Mouse (Mus musculus) adrenal gland, postnatal 10 days (tissue): ENCODE measurements around the gene Scamp1. TPM values are rescaled to one million over a fixed set of nuclear protein-coding genes. Genes with fewer than 3 reads are reported as not detected.

Experiments
- DNase-seq: peaks from one replicate; pipeline ENCODE4 v3.0.0; 2021; ENCODE audit warnings: mixed read lengths
- total RNA-seq, 2 experiments: library from RNA; stranded (reverse); gene quantifications; 2 replicates each; pipeline ENCODE4 v1.2.3; 2021

Gene Scamp1
- total RNA-seq, 2 experiments from 2014 or later = 39.2 to 45.3 TPM

GRCm38 (mm10) chr13:94223609-94224008 is 62.0 kb downstream of the Scamp1 start:
- DNase-seq = no peak

GRCm38 (mm10) chr13:94212716-94213115 is 72.9 kb downstream of the Scamp1 start:
- DNase-seq = no peak

DNA sequence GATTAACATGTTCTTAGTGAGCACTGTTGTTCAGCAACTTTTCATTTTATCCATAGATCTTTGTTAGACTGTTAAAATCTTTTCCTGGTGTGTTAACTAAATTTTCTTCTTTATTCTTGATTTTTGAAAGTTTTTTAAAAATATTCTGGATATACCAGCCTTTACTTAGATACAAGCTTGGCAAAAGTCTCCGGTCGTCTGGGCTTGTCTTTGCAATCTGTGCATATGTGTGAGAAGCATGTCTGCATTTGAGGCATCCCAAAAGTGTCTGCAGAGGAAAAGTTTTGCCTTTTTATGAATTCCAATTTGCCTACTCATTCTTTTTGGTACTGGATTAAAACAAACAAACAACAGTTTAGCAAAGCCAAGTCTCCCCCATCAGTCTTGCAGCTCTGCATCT is 73.5 kb downstream of the Scamp1 start:
- DNase-seq = no peak

DNA sequence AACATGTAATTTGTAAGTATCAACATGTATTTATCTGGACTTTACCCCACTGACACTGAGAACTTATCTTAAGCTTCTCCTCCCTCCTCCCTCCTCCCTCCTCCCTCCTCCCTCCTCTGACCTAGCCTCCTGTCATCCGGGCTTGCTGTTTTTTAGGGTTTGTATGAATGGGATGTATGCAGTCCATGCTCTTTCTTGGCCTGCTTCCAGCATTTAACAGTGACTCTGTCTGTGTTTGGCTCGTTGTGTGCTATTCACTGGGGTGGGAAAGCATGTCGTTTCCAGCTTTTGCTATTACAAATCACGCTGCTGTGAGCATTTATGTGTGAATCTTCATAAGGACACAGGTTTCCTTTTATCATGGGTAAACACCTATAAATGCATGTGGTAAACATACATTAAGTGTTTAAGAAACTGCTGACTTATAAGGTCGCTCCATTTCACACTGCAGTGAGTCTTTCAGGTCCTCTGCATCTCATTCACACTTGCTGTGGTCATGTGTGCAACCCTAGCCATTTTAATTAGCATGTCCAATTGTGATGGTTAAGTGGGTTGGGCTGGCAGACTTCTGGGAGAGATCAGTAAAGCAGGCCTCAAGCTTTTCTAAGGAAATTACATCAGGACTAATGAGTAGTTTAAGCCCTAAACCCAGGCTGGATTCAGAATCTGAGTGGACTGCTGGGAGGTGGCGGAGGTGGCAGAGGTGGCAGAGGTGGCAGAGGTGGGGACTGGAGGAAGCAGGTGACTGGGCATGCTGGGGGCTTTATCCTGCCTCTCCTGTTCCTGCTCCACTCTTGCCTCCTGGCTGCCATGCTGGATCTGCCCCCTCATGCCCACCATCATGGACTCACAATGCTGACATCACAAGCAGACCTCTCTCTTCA is 74.2 kb downstream of the Scamp1 start:
- DNase-seq = no peak

DNA sequence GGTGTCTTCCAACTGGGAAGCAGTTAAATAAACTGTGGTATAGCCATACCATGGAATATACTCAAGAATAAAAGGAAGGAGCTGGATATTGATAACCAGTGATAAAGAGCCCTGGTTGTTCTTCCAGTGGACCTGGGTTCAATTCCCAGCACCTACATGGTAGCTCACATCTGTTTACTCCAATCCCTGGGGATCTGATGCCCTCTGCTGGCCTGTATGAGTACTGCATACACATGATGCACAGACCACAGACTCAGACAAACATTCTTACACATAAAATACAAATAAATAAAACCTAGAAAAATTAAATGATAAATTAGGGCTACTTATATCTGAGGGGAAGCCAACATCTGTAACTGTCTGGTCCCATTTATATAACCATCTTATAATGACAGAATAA is 76.8 kb downstream of the Scamp1 start:
- DNase-seq = no peak

GRCm38 (mm10) chr13:94207973-94208372 is 77.7 kb downstream of the Scamp1 start:
- DNase-seq = no peak

DNA sequence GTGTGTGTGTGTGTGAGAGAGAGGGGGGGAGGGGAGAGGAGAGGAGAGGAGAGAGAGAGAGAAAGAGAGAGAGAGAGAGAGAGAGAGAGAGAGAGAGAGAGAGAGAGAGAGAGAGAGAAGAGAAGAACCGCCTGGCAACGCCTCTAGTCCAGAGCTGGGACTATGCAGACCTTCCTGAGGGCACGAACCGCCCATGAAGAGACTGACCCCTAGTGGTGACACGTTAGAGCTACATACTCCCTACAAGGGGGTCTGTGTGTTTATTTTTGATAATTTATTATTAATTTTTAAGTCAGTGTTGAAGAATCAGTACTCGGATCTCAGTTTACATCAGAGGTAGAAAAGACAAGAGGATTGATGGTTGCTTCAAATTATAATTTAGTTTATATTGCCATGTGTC is 80.4 kb downstream of the Scamp1 start:
- DNase-seq = peak; percentile 65

DNA sequence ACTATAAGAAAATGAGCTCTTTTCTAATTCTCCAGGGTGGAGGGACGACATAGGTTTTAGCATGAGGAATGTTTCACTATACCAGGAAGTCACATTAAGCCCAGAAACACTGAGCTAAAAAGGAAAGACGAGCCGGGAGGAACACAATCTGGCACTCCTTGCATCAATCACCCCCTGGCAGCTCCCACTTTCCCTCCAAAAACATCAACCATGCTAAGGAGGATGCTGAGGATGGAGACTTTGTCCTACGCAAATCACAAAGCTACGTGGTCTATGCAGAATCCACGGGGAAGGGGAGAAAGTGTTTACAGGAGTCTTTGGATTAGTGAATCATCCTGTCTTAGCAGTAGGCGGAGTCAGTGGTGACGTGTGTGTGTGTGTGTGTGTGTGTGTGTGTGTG is 85.8 kb downstream of the Scamp1 start:
- DNase-seq = no peak

DNA sequence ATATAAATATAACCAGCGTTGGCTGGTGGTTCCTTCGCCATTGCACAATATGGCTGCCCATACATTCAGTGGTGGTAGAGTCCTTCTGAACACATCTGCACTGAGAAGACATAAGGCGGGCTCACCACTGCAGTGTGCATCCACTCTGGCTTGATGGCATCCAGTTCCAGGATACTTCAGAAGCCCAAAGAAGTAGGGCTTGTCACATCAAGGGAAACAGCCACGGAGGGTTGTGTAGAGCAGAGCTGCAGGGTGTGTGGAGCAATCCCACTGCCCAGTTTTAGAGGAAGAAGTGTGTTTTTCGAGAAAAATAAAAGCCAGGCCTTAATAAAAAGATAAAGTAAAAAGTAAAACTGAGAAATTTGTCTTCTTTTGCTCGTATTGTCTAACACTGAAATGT is 87.0 kb downstream of the Scamp1 start:
- no peak for DNase-seq

- DNase-seq = no peak
Measured at GRCm38 (mm10) chr13:94193227-94193626, 92.4 kb downstream of the Scamp1 start.

DNA sequence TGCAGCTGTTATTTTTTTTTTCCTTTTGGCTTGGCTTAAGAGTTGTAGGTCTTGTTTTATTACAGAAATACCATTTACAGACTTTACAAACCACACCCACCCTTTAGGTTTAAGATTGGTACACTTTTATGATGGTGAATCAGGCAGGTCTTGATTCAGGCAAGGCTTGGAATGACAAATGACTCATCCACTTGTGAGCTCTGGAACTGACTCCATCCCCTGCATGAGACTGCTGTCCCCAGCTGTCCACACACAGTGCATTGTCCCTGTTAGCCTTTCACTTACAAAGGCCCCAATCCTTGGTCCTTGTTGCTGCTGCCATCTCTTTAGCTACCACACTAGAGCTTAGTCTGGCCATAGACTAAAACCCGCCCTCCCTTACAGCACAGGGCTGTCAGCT is 95.3 kb downstream of the Scamp1 start:
- DNase-seq = no peak

DNA sequence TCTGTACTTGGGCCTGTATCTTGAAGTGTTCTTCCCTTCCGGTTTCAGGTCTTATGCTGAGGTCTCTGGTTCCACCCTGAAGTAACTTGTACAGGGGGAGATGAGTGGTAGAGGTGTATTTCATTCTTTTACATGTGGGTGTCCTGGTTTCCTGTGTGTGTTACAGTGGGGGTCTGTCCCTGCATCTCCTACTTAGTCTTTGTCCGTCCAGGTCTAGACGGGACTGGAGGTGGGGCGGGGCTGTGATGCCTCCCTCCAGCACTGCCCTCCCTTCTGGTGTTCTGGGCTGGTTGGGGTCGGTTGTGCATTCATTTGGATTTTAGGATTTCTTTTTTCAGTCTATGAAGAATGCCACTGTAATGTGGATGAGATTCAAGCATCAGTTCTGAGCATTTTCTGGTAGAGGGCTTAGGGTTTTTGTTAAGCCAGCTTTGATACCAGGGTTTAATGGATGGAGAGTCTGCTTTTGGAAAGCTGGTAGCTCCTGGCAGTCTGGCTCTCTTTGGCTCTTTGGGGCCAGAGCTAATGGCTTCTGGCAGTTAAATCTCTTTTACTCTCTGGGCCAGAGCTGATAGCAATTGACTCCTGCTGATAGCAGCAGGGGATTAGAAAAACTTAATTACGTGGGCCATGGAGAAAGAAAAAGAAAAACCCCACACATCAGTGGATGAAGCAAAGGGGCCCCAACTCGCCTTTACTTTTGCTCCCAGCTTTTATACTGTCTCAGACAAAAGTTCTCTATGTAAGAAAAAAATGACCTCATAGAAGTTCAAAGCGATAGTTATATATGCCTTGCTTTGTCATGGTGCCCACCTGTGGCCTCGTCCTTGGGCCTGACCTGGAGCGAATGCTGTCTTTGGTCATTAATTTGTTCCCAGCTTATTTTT is 97.2 kb downstream of the Scamp1 start:
- DNase-seq = no peak

- no peak for DNase-seq
Measured at GRCm38 (mm10) chr13:94185631-94186030, 100.0 kb downstream of the Scamp1 start.

DNA sequence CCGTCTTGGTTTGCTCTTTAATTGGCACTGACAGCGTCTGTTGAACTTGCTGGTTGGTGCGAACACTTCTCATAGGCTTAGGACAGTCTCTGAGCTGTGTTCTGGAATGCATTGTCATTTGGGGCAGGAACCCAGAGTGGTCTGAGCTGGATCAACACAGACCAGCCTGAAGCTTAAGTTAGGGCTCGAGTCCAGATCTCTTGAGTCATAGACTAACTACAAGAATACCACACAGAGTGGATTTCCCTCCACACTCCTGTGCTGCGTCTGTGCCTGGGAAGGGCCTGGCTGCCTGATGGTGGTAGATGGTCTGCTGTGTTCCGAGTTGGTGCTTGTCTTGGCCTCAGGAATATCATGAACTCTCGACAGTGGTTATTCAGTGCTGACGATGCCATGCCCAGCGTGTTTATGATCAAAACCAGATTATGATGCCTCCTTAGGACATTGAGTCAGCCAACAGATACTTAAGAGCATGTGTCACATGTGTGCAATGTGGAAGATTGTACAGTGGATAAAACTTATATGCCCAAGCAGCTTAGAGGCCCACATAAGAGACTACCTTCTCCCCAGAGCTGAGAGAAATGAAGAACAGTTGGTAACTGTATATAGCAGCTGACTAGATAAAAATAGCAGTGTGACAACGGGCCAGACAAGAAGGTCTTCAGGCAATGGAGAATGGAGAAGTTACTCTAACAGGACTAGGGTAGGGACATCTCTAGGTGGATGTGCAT is 100.8 kb downstream of the Scamp1 start:
- no peak for DNase-seq

DNA sequence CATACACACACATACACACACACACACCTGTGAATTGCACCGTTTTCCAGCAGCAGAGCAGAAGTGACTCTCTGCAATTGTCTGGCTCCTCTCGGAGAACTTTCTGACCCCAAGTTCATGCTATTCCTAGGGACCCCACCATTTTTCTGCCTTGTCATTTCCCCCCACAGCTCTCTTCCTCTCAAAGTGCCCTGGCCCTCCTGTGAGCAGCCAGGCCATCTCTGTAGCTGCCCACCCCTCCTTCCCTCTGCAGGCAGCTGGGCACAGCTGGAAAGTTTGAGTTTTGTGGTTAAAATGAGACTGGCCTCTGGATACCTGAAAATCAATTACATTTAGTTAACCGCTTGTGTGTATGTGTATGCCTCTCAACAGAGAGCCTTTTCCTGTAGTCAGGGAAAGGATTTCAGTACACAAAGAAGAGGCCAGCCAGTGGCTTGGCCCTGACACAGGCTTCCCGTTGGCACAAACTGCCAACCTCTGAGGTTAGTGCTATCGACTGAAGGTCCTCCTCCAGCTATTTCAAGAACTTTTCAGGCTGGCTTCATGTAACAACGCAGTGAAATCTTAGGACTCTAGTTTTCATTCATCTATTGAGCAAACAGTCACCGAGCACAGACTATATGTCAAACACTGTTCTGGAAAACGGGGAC is 102.2 kb downstream of the Scamp1 start:
- peak; percentile 61 for DNase-seq

DNA sequence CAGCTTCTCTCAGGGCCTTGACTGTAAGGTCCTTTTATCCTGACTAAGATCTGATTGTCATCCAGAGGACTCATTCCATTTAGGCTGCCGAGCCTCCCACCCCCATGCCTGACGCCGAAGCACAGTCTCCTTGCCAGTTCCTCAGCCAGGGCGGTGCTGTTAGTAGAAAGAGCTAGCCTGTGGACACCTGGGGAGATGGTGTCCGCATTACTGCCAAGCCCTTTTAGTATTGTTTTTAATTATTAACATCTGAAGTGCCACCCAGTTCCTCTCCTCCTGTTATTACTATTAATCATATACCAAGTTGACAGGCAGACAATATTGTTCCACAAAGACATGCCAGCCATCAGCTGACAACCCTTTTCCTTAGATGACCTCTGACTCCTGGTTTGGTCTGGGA is 103.6 kb downstream of the Scamp1 start:
- DNase-seq = no peak

DNA sequence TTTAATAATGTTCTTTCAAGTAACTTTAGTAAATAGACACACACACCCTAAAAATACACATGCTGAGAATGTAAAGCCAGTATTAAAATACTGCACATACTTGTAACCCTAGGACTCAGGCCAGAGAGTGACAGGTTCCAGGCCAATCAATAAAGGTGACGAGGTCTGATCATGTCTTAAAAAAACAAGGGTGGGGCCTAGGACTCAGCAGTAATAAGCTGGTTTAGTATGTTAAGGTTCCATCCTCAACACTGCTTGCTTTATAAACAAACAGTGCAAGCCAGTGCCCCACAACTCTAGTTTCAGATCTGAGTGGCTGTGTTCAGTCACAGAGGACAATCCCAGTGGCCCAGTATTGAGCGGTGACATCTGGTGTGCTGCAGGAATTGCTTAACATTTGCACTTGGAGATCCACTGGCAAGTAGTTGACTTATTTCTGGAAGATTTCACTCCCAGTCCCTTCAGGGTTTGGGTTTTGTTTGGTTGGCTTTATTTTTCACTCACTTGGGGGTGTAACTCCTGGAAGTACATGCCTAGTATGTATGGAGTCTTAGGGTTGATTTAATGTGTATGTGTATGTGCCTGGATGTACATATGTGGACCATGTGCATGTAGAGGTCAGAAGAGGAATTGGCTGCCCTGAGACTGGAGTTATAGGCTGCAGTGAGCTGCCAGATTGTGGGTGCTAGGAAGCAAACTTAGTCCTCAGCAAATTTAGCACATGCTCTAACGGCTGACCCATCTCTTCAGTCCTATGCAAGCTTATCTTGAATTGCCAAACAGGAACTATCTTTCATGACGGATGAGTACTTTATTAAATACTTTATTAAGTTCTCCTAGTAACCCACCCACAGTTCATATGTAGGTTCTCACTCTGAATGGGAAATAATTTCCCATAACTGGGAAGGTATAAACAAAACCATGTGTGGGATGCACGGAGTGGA is 104.9 kb downstream of the Scamp1 start:
- DNase-seq = no peak

GRCm38 (mm10) chr13:94178401-94179040 is 107.1 kb downstream of the Scamp1 start:
- DNase-seq = peak; percentile 73

- DNase-seq = peak; percentile 69
Measured at GRCm38 (mm10) chr13:94177148-94177547, 108.5 kb downstream of the Scamp1 start.

DNA sequence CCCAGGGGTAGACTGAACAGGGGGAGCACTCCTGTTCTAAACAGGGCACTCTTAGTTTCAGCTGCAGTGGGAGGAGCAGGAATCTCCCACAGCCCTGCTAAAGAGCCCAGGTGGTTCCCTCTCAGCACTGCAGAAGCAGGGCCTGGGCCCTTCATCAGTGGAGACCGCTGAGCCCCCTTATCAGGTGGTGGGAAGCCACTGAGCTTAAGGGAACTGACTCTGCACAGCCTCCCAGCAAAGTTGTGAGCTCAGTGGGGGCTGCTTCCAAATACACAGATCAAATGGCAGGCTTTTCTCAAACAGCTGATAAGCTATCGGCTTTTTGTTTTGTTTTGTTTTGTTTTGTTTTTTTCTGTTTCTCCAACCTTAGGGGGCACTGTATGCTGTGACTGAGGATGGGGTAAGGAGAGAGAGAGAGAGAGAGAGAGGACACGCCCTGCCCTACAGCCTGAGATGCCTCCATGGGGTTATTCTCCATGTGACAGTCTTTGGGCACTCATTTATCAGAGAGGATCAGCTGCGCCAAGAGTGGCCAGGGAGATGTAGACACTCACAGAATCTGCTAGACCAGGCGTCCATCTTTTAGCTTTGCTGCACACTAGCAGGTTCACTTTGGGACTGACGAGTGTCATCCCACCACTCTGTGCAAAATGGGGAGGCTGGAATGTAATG is 110.1 kb downstream of the Scamp1 start:
- DNase-seq = no peak
